Mouse (Mus musculus) embryonic facial prominence, embryonic 13.5 days (tissue): ENCODE data around the gene Tmem169. TPM values are rescaled to one million over a fixed set of nuclear protein-coding genes. Genes with fewer than 3 reads are reported as not detected.

Experiments used
- ATAC-seq: fragments of 200-750 bp; cut with Nextera tagmentation; 2 replicates; pipeline ENCODE4 v1.8.0; 2017; ENCODE audit warnings: low read depth; ENCODE audit not compliant: insufficient number of reproducible peaks, insufficient read depth, low FRiP score, low TSS enrichment
- H3K27ac ChIP-seq: fragments of 300-500 bp; sonication (generic); 2 replicates; pipeline ENCODE4 v1.5.1; 2015; ENCODE audit warnings: moderate library complexity, mild to moderate bottlenecking, inconsistent platforms
- H3K27me3 ChIP-seq: fragments of 300-500 bp; sonication (generic); 2 replicates; pipeline ENCODE4 v1.6.1; 2015; ENCODE audit warnings: mild to moderate bottlenecking, inconsistent platforms
- H3K36me3 ChIP-seq: fragments of 300-500 bp; sonication (generic); 2 replicates; pipeline ENCODE4 v1.6.1; 2015; ENCODE audit warnings: mild to moderate bottlenecking, inconsistent platforms
- H3K4me1 ChIP-seq: fragments of 300-500 bp; sonication (generic); 2 replicates; pipeline ENCODE4 v1.6.1; 2015; ENCODE audit warnings: inconsistent platforms
- H3K4me2 ChIP-seq: fragments of 300-500 bp; sonication (generic); 2 replicates; pipeline ENCODE4 v1.6.1; 2015; ENCODE audit warnings: moderate library complexity, mild to moderate bottlenecking, inconsistent platforms
- H3K4me3 ChIP-seq: fragments of 300-500 bp; sonication (generic); 2 replicates; pipeline ENCODE4 v1.5.1; 2015; ENCODE audit warnings: mild to moderate bottlenecking, inconsistent platforms
- H3K9ac ChIP-seq: fragments of 300-500 bp; sonication (generic); 2 replicates; pipeline ENCODE4 v1.6.1; 2015; ENCODE audit warnings: mild to moderate bottlenecking, inconsistent platforms
- H3K9me3 ChIP-seq: fragments of 300-500 bp; sonication (generic); 2 replicates; pipeline ENCODE4 v1.6.1; 2016; ENCODE audit warnings: inconsistent platforms
- WGBS: fragments of 180-500 bp; shearing (Covaris S2); methylation state at CpG from one replicate; pipeline ENCODE4 v1.1.7; 2015; ENCODE audit warnings: mixed read lengths; 5-methylcytosine and 5-hydroxymethylcytosine counted together
- polyA plus RNA-seq: library from polyadenylated mRNA; unstranded; fragments of >200 nt; fragmentation: Nextera tagmentation; extraction: Ambion mirVana; gene quantifications from 2 replicates; pipeline ENCODE4 v1.2.1, GENCODE M21; 2015

Gene Tmem169
- polyA plus RNA-seq, 1 experiment from 2014 or later = 4.8 TPM

DNA sequence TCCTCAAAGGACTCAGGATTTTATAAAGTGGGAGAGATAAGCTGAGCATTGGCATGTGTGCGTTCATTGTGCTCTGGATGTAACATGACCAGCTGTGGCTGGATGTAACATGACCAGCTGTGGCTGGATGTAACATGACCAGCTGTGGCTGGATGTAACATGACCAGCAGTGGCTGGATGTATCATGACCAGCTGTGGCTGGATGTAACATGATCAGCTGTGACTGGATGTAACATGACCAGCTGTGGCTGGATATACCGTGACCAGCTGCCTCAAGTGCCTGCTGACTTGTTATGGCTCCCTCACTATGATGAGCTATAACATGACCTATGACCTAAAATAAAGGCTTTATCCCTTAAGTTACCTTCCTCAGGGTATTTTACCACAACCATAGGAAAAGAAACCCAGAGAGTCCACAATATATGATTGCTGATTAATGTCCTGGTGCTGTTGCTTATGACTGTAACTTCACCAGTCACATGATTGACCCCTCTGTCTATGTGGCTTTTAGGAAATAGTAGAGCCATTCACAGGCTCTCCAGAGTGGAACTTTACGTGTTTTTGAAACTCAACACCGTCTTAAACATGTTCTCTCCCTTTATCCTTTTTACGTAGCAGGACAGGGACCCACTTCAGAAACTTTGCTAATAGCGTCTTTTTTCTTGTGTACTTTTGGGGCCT, 25.7 kb downstream of the Tmem169 start:
- ATAC-seq = no peak
- Histone ChIP-seq H3K4me1 (peaks cover 22% of the 10 kb centered on the region), H3K4me3 (no peak overlapping the region), H3K4me2 (0 out of 2 replicates have a peak overlapping the region, but pooled peaks have one; percentile 2), H3K36me3 (peaks cover 22% of the 10 kb centered on the region), H3K9ac (no peak overlapping the region), H3K9me3 (no peaks in the 10 kb centered on the region), H3K27ac (peak overlapping the region; percentile 48; the same call in 1 of the 2 replicates), H3K27me3 (no peaks in the 10 kb centered on the region)
- WGBS = 33% methylated on average over 6 of the region's 6 CpGs

- Histone ChIP-seq H3K4me2 (no peak overlapping the region), H3K9ac (no peak overlapping the region), H3K27ac (no peak overlapping the region), H3K4me1 (peaks cover 19% of the 10 kb centered on the region), H3K36me3 (peaks cover 48% of the 10 kb centered on the region), H3K4me3 (no peak overlapping the region), H3K27me3 (no peaks in the 10 kb centered on the region), H3K9me3 (no peaks in the 10 kb centered on the region)
- 80% methylated on average over 9 of the region's 9 CpGs for WGBS
- no peak for ATAC-seq
Measured at GRCm38 (mm10) chr1:72312701-72313398, 28.7 kb downstream of the Tmem169 start.

GRCm38 (mm10) chr1:72313399-72314039, 29.4 kb downstream of the Tmem169 start:
- 77% methylated on average over 5 of the region's 5 CpGs for WGBS
- no peaks in the 10 kb centered on the region for H3K27me3 ChIP-seq
- H3K4me3 ChIP-seq = no peak overlapping the region
- H3K9me3 ChIP-seq = no peaks in the 10 kb centered on the region
- ATAC-seq = no peak
- no peak overlapping the region for H3K4me2 ChIP-seq
- H3K9ac ChIP-seq = no peak overlapping the region
- peaks cover 15% of the 10 kb centered on the region for H3K4me1 ChIP-seq
- H3K27ac ChIP-seq = no peak overlapping the region
- H3K36me3 ChIP-seq = peaks cover 54% of the 10 kb centered on the region

GRCm38 (mm10) chr1:72315447-72315846, 31.3 kb downstream of the Tmem169 start:
- 87% methylated on average over 4 of the region's 4 CpGs for WGBS
- H3K4me2 ChIP-seq = no peak overlapping the region
- no peak for ATAC-seq

DNA sequence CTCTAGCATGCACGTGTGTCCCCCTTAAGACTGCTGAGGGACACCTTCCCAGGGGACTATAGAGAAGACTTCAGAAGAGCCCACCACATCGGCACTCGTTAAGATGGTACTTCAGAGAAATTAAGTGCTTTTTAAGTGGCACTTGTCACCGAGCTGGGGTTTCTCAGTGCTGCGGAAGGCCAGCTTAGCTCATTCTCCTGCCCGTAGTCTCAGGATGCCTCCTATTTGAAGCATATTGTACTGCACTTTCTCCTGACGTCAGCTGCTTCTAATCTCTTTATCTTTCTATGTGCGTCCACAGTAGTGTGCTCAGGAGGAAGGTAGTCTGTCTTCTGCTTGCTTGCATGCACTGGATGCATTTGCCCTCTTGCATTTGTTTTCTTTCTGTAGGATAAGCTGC, 32.2 kb downstream of the Tmem169 start:
- ATAC-seq = no peak
- Histone ChIP-seq H3K36me3 (peaks cover 77% of the 10 kb centered on the region), H3K4me3 (no peak overlapping the region), H3K4me2 (no peak overlapping the region), H3K27me3 (no peaks in the 10 kb centered on the region), H3K27ac (no peak overlapping the region), H3K9me3 (no peaks in the 10 kb centered on the region), H3K4me1 (no peaks in the 10 kb centered on the region), H3K9ac (no peak overlapping the region)
- WGBS = 74% methylated on average over 8 of the region's 8 CpGs

More at GRCm38 (mm10) chr1:72315447-72315846, 31.3 kb downstream of the Tmem169 start:
- H3K27ac ChIP-seq = no peak overlapping the region
- 0 out of 2 replicates have a peak, but pooled peaks cover 2% of the 10 kb centered on the region for H3K4me1 ChIP-seq
- H3K36me3 ChIP-seq = peaks cover 70% of the 10 kb centered on the region
- H3K9me3 ChIP-seq = no peaks in the 10 kb centered on the region
- no peak overlapping the region for H3K4me3 ChIP-seq
- H3K9ac ChIP-seq = no peak overlapping the region
- no peaks in the 10 kb centered on the region for H3K27me3 ChIP-seq

DNA sequence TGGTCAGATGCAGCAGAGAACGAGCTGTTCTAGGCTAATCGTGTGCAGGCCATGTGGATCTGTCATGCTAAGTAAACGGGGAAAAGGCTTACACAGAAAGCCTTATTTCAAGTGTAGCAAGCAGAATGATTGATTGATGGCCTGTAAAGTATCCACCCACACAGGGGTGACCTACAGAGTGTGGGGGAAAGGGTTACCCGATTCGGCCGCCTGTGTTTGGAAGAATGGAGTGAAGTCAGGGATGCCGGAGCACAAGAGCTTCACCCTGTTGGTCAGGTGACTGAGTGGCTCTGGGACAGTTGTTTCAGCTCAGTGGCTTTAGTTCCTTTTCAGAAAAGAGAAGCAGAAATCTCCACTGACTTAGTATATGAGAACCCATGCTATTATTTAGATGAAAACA, 32.7 kb downstream of the Tmem169 start:
- ATAC-seq = no peak
- 77% methylated on average over 7 of the region's 7 CpGs for WGBS
- no peaks in the 10 kb centered on the region for H3K9me3 ChIP-seq
- no peak overlapping the region for H3K4me3 ChIP-seq
- no peaks in the 10 kb centered on the region for H3K4me1 ChIP-seq
- no peak overlapping the region for H3K4me2 ChIP-seq
- no peak overlapping the region for H3K9ac ChIP-seq
- H3K27ac ChIP-seq = no peak overlapping the region
- H3K27me3 ChIP-seq = no peaks in the 10 kb centered on the region
- H3K36me3 ChIP-seq = peaks cover 72% of the 10 kb centered on the region

DNA sequence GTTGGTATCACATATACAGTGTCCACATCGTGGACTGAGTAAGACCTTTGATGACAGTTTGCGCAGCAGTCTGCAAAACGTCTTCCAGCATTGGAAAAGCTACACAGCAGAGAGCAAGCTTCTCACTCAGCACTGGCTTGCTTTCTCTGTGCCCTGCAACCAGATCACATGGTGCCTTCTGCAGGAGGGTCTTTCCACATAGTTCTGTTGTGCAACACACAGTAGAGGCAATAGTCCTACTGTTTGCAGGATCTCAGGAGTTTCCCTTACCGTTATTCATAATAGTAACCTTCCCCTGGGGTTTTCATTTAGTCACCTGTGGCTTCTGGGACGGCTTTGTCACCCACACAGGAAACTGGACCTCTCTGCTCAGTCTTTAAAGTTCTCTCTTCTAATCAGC, 36.6 kb downstream of the Tmem169 start:
- WGBS = 92% methylated on average over 5 of the region's 5 CpGs
- no peak for ATAC-seq
- Histone ChIP-seq H3K36me3 (peaks cover 77% of the 10 kb centered on the region), H3K4me3 (no peak overlapping the region), H3K4me1 (no peaks in the 10 kb centered on the region), H3K27ac (no peak overlapping the region), H3K9ac (no peak overlapping the region), H3K9me3 (no peaks in the 10 kb centered on the region), H3K4me2 (no peak overlapping the region), H3K27me3 (no peaks in the 10 kb centered on the region)

GRCm38 (mm10) chr1:72323248-72323647, 39.1 kb downstream of the Tmem169 start:
- H3K4me2 ChIP-seq = no peak overlapping the region
- peaks cover 79% of the 10 kb centered on the region for H3K36me3 ChIP-seq
- 93% methylated on average over 4 of the region's 4 CpGs for WGBS

DNA sequence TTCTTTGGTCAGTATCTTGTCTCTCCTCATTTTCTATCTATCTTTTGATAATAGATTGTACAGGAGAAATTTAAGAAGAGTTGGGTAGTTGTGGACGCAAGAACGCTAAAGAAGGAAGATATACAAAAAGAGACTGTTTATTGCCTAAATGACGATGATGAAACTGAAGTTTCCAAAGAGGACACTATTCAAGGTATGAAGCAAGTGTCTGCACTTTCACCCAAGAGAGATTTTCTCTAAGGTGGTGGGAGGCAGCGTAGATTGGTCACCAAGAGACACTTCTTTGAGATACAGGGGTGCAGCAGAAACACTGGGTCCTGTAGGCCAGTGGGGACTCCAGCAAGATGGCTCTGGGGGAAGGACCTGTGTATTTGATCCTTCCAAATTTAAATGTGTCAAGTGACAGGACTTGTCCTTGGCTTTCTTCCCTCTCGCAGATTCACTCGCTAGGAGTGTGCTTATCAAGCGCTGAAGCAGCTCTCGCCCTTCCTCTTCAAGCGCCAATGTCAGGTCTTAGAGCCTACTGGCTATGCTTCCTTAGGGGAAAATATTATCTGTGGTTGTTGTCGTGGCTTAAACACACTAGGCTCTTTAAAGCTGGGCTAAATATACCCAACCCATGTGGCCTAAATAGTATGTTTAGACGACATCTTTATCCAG, 42.1 kb downstream of the Tmem169 start:
- H3K27me3 ChIP-seq = no peaks in the 10 kb centered on the region
- H3K4me3 ChIP-seq = no peak overlapping the region
- no peak overlapping the region for H3K4me2 ChIP-seq
- no peak overlapping the region for H3K9ac ChIP-seq
- no peaks in the 10 kb centered on the region for H3K9me3 ChIP-seq
- H3K27ac ChIP-seq = no peak overlapping the region
- ATAC-seq = no peak
- 93% methylated on average over 11 of the region's 11 CpGs for WGBS
- no peaks in the 10 kb centered on the region for H3K4me1 ChIP-seq
- peaks cover 81% of the 10 kb centered on the region for H3K36me3 ChIP-seq

More at GRCm38 (mm10) chr1:72323248-72323647, 39.1 kb downstream of the Tmem169 start:
- no peak overlapping the region for H3K27ac ChIP-seq
- H3K27me3 ChIP-seq = no peaks in the 10 kb centered on the region
- no peaks in the 10 kb centered on the region for H3K4me1 ChIP-seq
- no peak for ATAC-seq
- no peak overlapping the region for H3K9ac ChIP-seq
- no peak overlapping the region for H3K4me3 ChIP-seq
- H3K9me3 ChIP-seq = no peaks in the 10 kb centered on the region

- Histone ChIP-seq H3K4me1 (no peaks in the 10 kb centered on the region), H3K27ac (no peak overlapping the region), H3K36me3 (peaks cover 71% of the 10 kb centered on the region), H3K27me3 (no peaks in the 10 kb centered on the region), H3K9me3 (no peaks in the 10 kb centered on the region), H3K4me2 (no peak overlapping the region), H3K9ac (no peak overlapping the region), H3K4me3 (no peak overlapping the region)
- ATAC-seq = no peak
- 93% methylated on average over 11 of the region's 11 CpGs for WGBS
Measured at GRCm38 (mm10) chr1:72334807-72335206, 50.6 kb downstream of the Tmem169 start.

GRCm38 (mm10) chr1:72336780-72337179, 52.6 kb downstream of the Tmem169 start:
- Histone ChIP-seq H3K4me3 (no peak overlapping the region), H3K9ac (no peak overlapping the region), H3K4me2 (no peak overlapping the region), H3K27me3 (no peaks in the 10 kb centered on the region), H3K9me3 (no peaks in the 10 kb centered on the region), H3K27ac (no peak overlapping the region), H3K4me1 (no peaks in the 10 kb centered on the region), H3K36me3 (peaks cover 71% of the 10 kb centered on the region)
- no peak for ATAC-seq
- 92% methylated on average over 8 of the region's 8 CpGs for WGBS
